Mouse (Mus musculus): ENCODE results near the gene Clmn. TPM values are rescaled to one million over a fixed set of nuclear protein-coding genes. Genes with fewer than 3 reads are reported as not detected.
A peak's percentile ranks its signal among the peaks of the same experiment; 100 is the strongest.
"Not testable (repeated sequence)": the region's sequence is repeated elsewhere in the genome, so short reads cannot be mapped to it uniquely, and the experiment has no call there.

Clmn gene
- total RNA-seq, 2 experiments from 2014 or later = 1.4 to 1.7 TPM

GRCm38 (mm10) chr12:104751331-104751813, 113.5 kb downstream of the Clmn start:
- DNase-seq = peak; percentile 60

GRCm38 (mm10) chr12:104748946-104749345, 115.9 kb downstream of the Clmn start:
- no peak for DNase-seq

GRCm38 (mm10) chr12:104747252-104747651, 117.6 kb downstream of the Clmn start:
- DNase-seq = no peak

DNA sequence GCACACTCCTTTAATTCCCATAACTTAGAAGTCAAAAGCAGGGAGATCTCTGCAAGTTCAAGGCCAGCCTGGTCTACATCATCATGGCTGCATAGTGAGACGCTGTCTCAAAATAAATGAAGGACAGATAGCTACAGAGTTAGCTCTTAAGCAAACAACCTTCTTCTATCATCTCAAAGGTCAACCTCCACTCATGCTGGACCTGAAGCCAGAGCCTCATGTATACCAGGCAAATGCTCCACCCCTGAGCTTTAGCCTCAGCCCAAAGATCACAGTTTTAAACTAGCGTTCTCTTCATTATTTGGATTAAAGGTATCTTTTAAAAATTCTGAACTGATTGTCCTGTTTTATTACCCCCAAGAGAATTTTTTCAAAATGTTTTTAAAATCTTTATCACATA, 118.3 kb downstream of the Clmn start:
- no peak for DNase-seq

GRCm38 (mm10) chr12:104743687-104744086, 121.2 kb downstream of the Clmn start:
- DNase-seq = no peak

DNA sequence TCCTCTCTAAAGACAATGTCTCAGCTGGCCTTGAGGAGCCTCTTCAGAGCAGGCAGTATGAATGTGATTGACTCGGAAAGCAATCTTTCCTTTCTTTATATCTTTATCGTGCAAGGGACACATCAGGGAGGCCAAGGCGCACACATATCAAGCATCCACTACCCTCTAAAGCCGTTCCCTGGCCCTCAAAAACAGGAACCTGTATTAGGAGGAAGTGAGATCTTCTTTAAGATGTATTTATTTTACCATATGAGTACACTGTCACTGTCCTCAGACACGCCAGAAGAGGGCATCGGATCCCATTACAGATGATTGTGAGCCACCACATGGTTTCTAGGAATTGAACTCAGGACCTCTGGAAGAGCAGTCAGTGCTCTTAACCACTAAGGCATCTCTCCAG, 122.6 kb downstream of the Clmn start:
- no peak for DNase-seq

GRCm38 (mm10) chr12:104740841-104741787, 123.8 kb downstream of the Clmn start:
- no peak for DNase-seq

DNA sequence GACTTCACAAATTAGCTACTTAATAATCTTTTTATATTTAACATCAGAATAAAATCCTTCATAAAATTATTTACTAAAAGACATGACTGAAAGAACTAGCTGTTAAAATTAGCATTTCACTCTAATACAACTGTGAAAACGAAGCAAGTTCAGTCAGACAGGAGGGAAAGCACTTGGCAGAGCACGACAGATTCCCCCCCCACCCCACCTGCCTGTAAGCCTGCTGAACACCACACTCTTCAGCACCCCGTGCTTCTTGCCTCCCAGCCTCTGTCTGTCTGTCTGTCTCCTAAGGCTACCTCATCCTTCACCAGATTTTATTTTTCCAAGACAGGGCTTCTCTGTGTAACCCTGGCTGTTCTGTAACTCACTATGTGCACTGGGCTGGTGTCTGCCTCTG, 125.9 kb downstream of the Clmn start:
- DNase-seq = no peak

DNA sequence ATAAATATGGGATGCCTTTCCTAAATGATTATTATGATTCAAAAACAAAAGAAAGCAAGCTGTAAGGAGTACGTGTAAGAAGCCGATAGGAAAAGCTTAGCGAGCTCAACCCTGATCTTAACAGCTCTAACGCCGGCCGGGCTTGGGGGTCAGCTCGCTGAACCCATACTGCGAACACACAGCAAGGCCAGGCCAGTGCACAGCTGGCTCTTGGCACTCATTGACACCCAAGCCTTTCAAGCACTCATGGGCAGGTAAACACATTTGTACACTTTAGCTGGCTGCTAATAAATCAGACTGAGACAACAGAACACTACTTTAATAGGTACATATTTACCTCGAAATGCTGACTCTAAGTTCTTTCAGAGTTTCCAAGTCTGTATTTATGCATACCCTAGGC, 126.4 kb downstream of the Clmn start:
- DNase-seq = no peak

DNA sequence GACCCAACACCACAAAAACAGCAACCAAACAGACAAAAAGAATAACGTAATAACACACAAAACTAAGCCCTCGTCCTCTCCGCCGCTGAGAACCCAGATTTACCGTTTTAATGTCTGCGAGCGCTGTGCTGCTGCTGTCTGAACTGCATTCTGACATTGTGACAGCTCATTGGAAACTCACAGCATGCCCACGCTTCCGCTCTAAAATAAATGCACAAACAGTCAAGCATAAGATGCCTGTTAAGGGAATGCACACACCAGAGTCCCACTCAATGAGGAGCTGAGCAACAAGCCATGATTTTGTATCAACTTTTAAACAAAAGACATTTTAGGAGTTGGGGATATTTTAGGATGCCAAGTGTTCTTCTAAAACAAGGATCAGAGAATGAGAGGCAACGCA, 127.2 kb downstream of the Clmn start:
- no peak for DNase-seq

- DNase-seq = no peak
These were observed 128.9 kb downstream of the Clmn start for GRCm38 (mm10) chr12:104735993-104736395.

- no peak for DNase-seq
These were observed 131.7 kb downstream of the Clmn start for GRCm38 (mm10) chr12:104733165-104733564.

DNA sequence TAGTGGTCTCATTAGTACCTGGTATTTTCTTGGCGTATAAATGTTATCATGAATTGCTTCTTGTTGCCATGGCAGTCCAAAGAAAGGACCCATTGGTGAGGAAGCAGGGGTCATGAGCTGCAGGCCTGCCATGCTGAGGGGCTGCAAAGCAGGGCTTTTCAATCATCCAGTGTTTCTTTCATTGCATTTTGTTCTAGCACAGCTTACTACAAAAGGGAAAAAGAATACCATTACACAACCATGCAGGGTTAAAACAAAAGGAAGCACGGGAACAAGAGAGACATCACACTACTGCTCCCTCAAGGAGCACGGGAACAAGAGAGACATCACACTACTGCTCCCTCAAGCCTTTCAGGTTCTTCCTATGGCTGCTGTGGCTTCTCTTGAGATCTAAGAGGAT, 133.1 kb downstream of the Clmn start:
- DNase-seq = no peak

GRCm38 (mm10) chr12:104726436-104726835, 138.4 kb downstream of the Clmn start:
- DNase-seq = not testable (repeated sequence)

DNA sequence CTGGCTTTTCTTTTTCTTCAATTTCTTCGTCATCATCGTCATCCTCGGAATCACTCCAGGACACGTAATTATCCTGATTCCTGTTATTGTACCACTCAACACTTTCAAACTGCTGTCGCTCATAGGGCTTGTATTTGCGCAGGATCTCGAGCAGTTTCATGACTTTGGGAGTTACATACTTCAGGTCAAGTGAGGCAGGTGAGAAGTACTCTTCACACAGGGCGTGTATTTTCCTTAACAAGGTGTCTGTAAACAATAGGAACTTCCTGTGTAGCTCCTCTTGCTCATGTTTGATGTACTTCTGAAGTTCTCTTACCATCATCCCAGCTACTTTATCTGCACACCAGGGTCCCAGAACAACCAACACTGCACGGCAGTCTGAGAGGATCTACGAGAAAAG, 142.8 kb downstream of the Clmn start:
- DNase-seq = no peak

- no peak for DNase-seq
These were observed 143.9 kb downstream of the Clmn start for GRCm38 (mm10) chr12:104721011-104721410.

- DNase-seq = peak; percentile 28
These were observed 145.9 kb downstream of the Clmn start for GRCm38 (mm10) chr12:104718956-104719355.

GRCm38 (mm10) chr12:104716409-104716808, 148.5 kb downstream of the Clmn start:
- DNase-seq = no peak

DNA sequence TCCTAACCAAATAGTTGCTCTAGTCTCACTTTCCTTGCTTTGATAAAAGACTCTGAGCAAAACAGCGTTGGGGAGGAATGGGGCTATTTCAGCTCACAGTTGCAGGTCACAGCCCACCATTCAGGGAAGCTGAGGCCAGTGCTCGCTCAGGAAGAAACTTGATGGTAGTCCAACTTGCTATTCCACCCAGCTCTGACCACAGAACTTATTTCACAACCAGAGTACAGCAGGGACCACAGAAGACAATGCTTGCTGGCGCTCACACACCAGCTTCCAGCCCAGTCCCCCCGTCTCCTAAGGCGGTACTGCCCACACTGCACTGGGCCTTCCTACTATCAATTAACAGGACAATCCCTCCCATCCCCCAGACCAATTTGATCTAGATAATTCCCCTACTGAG, 149.4 kb downstream of the Clmn start:
- no peak for DNase-seq

Other genes with a start within 250 kb of the Clmn start
- gene Dicer1, start 113.1 kb downstream of the Clmn start, total RNA-seq (2021) = 10 to 100 TPM; 55.3 to 60.0 TPM
- gene Syne3, start 144.7 kb upstream of the Clmn start, total RNA-seq (2021) = 1 to 10 TPM; 7.3 to 7.8 TPM
- 10 to 100 TPM; 81.2 to 82.0 TPM for gene Glrx5, start 167.6 kb upstream of the Clmn start, total RNA-seq (2021)